Mouse (Mus musculus): Measurements from ENCODE around the gene Acox3. TPM values are rescaled to one million over a fixed set of nuclear protein-coding genes. Genes with fewer than 3 reads are reported as not detected.

Acox3 gene
- polyA plus RNA-seq, 1 experiment from 2014 or later = 14.2 TPM

GRCm38 (mm10) chr5:35605355-35605754, 22.5 kb downstream of the Acox3 start:
- H3K4me1 ChIP-seq (replicated peaks) = peaks cover 33% of the 10 kb centered on the region
- 84% methylated on average over 7 of the region's 7 CpGs for WGBS
- H3K4me3 ChIP-seq = no peak overlapping the region
- no peaks in the 10 kb centered on the region for H3K9me3 ChIP-seq
- DNase-seq (ENCODE audit: low spot score) = no peak
- no peaks in the 10 kb centered on the region for H3K27me3 ChIP-seq (ENCODE audit: insufficient read depth, poor library complexity, severe bottlenecking)
- H3K27ac ChIP-seq = no peak overlapping the region
- peaks cover 30% of the 10 kb centered on the region for H3K36me3 ChIP-seq

- DNase-seq (ENCODE audit: low spot score) = no peak
- Histone ChIP-seq H3K36me3 (peaks cover 17% of the 10 kb centered on the region), H3K4me3 (no peak overlapping the region), H3K27ac (no peak overlapping the region), H3K27me3 (ENCODE audit: insufficient read depth, poor library complexity, severe bottlenecking) (no peaks in the 10 kb centered on the region), H3K4me1 (replicated peaks) (peaks cover 38% of the 10 kb centered on the region), H3K9me3 (no peaks in the 10 kb centered on the region)
- WGBS = 84% methylated on average over 7 of the region's 7 CpGs
These were observed 24.0 kb downstream of the Acox3 start for GRCm38 (mm10) chr5:35606800-35607199.

DNA sequence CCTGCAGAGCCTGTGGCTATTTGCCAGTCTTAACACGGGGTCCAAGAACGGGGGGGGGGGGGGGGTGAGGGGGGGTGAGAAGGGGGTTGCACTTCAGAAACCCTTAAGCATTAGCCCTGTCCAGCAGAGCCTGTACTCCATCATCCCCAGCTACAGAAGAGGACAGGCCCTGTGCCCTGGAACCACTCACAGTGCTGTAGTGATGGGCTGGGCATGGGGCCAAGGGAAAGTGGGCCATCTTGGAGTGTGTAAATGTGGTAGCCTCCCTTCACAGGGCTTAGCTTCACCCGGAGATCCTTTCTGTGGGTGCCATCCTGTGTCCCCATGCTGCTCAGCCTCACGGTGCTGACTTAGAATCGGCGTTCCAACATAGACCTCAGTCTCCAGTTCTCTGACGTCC, 24.9 kb downstream of the Acox3 start:
- H3K36me3 ChIP-seq = peaks cover 10% of the 10 kb centered on the region
- H3K4me3 ChIP-seq = no peak overlapping the region
- H3K27me3 ChIP-seq (ENCODE audit: insufficient read depth, poor library complexity, severe bottlenecking) = no peaks in the 10 kb centered on the region
- peak overlapping the region; percentile 81; the same call in 1 of the 2 replicates for H3K27ac ChIP-seq
- H3K4me1 ChIP-seq (replicated peaks) = peaks cover 38% of the 10 kb centered on the region
- no peaks in the 10 kb centered on the region for H3K9me3 ChIP-seq
- 71% methylated on average over 7 of the region's 7 CpGs for WGBS
- DNase-seq (ENCODE audit: low spot score) = no peak

GRCm38 (mm10) chr5:35608559-35608958, 25.7 kb downstream of the Acox3 start:
- no peak for DNase-seq (ENCODE audit: low spot score)

DNA sequence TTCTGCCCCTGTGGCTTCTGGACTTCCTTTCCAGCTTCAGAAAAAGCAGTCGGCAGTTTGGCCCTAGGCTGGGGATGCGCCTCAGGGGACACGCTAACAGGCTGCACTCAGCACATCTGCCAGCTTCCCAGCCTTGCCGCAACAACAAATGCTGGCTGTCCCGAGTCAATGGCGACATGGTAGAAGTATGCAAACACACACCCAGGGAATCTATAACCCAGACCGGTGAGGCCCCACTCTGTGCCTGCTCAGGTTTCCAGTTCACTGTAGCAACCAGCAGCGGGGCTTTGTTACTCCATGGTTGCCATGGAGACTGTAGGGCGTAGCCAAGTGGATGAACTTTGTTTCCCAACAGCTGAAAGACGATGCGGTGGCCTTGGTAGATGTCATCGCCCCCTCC, 26.5 kb downstream of the Acox3 start:
- 0 out of 2 replicates have a peak, but pooled peaks cover 4% of the 10 kb centered on the region for H3K36me3 ChIP-seq
- peak overlapping the region; percentile 81 for H3K27ac ChIP-seq
- WGBS = 5% methylated on average over 12 of the region's 12 CpGs
- DNase-seq (ENCODE audit: low spot score) = peak; percentile 85
- peaks cover 38% of the 10 kb centered on the region for H3K4me1 ChIP-seq (replicated peaks)
- H3K9me3 ChIP-seq = no peaks in the 10 kb centered on the region
- H3K27me3 ChIP-seq (ENCODE audit: insufficient read depth, poor library complexity, severe bottlenecking) = no peaks in the 10 kb centered on the region
- peak overlapping the region; percentile 27 for H3K4me3 ChIP-seq

More at GRCm38 (mm10) chr5:35608559-35608958, 25.7 kb downstream of the Acox3 start:
- WGBS = 80% methylated on average over 5 of the region's 5 CpGs
- Histone ChIP-seq H3K9me3 (no peaks in the 10 kb centered on the region), H3K36me3 (0 out of 2 replicates have a peak, but pooled peaks cover 4% of the 10 kb centered on the region), H3K4me3 (no peak overlapping the region), H3K27ac (peak overlapping the region; percentile 81), H3K4me1 (replicated peaks) (peaks cover 38% of the 10 kb centered on the region), H3K27me3 (ENCODE audit: insufficient read depth, poor library complexity, severe bottlenecking) (no peaks in the 10 kb centered on the region)

DNA sequence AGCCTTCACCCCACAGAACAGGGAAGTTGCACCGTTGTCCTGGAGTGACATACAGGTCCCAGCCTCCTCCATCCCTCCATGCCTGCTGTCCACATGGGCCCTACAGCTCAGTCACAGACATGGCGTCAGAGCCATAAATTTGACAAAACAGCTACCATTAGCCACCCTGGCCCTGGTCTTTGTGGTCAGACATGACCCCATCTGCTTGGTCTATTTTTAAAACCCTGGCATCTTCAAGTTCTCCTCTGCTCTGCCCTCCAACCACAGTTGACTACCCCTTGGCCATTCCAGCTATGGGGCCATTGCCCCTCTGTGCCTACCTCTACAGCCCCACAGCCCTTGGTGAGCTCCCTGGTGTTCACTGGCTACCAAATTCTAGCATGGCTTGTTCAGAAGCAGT, 27.1 kb downstream of the Acox3 start:
- Histone ChIP-seq H3K36me3 (0 out of 2 replicates have a peak, but pooled peaks cover 4% of the 10 kb centered on the region), H3K27me3 (ENCODE audit: insufficient read depth, poor library complexity, severe bottlenecking) (no peaks in the 10 kb centered on the region), H3K27ac (peak overlapping the region; percentile 81), H3K4me1 (replicated peaks) (peaks cover 38% of the 10 kb centered on the region), H3K9me3 (no peaks in the 10 kb centered on the region), H3K4me3 (0 out of 2 replicates have a peak overlapping the region, but pooled peaks have one; percentile 27)
- DNase-seq (ENCODE audit: low spot score) = no peak
- WGBS = 67% methylated on average over 2 of the region's 2 CpGs

DNA sequence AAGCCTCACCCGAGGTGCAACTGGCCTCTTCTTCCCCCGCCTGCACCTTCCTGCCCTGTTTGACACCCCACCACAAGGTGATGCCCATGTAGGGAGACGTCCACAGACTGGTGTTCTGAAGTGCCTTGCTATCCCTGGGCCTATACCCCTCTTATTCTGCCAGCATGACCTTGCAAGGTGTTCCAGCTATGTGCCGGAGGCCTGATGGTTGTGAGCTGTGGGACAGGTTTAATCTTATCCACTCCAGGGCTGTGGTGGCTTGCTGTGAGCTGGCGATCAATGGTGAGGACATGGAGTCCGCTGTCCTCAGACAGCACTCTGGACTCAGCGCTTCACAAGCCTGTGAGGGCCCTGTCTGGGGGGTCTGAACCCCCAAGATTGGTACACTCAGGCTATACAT, 27.5 kb downstream of the Acox3 start:
- Histone ChIP-seq H3K27ac (peak overlapping the region; percentile 81), H3K9me3 (no peaks in the 10 kb centered on the region), H3K36me3 (0 out of 2 replicates have a peak, but pooled peaks cover 4% of the 10 kb centered on the region), H3K27me3 (ENCODE audit: insufficient read depth, poor library complexity, severe bottlenecking) (no peaks in the 10 kb centered on the region), H3K4me1 (replicated peaks) (peaks cover 38% of the 10 kb centered on the region), H3K4me3 (no peak overlapping the region)
- no peak for DNase-seq (ENCODE audit: low spot score)
- WGBS = 95% methylated on average over 7 of the region's 7 CpGs

DNA sequence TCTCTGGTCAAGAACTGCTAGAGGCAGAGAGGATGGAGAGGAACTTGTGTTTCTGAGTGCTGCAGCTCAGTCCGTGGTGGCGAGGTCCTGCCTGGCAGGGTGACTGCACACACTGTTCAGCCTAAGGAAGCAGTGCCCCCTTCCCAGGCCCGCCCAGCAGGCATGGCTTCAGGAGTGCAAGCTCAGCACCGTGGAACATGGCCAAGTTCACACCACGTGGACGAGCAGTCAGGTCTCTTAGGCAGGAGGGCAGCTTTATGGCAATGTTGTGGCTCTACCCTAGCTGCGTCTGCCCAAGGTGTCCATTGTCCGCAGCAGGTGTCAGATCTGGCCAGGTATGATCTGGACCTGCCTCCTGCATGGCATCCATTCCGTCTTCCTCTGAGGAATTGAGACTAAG, 28.3 kb downstream of the Acox3 start:
- Histone ChIP-seq H3K27ac (0 out of 2 replicates have a peak overlapping the region, but pooled peaks have one; percentile 81), H3K4me1 (replicated peaks) (peaks cover 39% of the 10 kb centered on the region), H3K9me3 (no peaks in the 10 kb centered on the region), H3K36me3 (0 out of 2 replicates have a peak, but pooled peaks cover 4% of the 10 kb centered on the region), H3K27me3 (ENCODE audit: insufficient read depth, poor library complexity, severe bottlenecking) (no peaks in the 10 kb centered on the region), H3K4me3 (no peak overlapping the region)
- WGBS = 87% methylated on average over 9 of the region's 9 CpGs
- DNase-seq (ENCODE audit: low spot score) = no peak

GRCm38 (mm10) chr5:35611900-35612299, 29.1 kb downstream of the Acox3 start:
- 0 out of 2 replicates have a peak overlapping the region, but pooled peaks have one; percentile 9 for H3K27ac ChIP-seq
- H3K27me3 ChIP-seq (ENCODE audit: insufficient read depth, poor library complexity, severe bottlenecking) = no peaks in the 10 kb centered on the region
- H3K9me3 ChIP-seq = no peaks in the 10 kb centered on the region
- H3K36me3 ChIP-seq = 0 out of 2 replicates have a peak, but pooled peaks cover 4% of the 10 kb centered on the region
- 86% methylated on average over 11 of the region's 11 CpGs for WGBS
- peaks cover 46% of the 10 kb centered on the region for H3K4me1 ChIP-seq (replicated peaks)
- DNase-seq (ENCODE audit: low spot score) = no peak
- H3K4me3 ChIP-seq = no peak overlapping the region

GRCm38 (mm10) chr5:35612722-35613121, 29.9 kb downstream of the Acox3 start:
- H3K27ac ChIP-seq = no peak overlapping the region
- no peak overlapping the region for H3K4me3 ChIP-seq
- WGBS = 92% methylated on average over 8 of the region's 8 CpGs
- H3K36me3 ChIP-seq = 0 out of 2 replicates have a peak, but pooled peaks cover 4% of the 10 kb centered on the region
- H3K4me1 ChIP-seq (replicated peaks) = peaks cover 48% of the 10 kb centered on the region
- no peaks in the 10 kb centered on the region for H3K27me3 ChIP-seq (ENCODE audit: insufficient read depth, poor library complexity, severe bottlenecking)
- no peaks in the 10 kb centered on the region for H3K9me3 ChIP-seq
- DNase-seq (ENCODE audit: low spot score) = no peak

DNA sequence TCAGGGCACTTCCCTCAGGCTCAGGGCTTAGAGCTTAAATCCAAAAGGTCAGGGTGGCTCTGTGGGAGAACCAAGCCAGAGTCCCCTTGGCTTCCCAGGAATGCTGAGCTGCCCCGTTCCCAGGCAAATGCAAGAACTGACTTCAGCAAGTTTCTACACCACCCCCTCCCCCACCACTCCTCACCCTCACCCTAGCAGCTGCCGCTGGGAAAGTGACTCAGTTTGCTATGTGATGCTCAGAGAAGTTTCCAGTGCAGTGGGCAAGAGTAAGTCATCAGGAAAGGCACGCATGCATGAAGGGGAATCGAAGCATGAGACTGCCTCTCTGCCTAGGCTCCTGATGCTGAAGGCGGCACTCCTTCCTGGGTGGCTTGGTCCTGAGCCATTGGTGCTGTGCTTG, 34.1 kb downstream of the Acox3 start:
- H3K27ac ChIP-seq = peak overlapping the region; percentile 31; the same call in 1 of the 2 replicates
- 0 out of 2 replicates have a peak, but pooled peaks cover 2% of the 10 kb centered on the region for H3K36me3 ChIP-seq
- peak; percentile 19 for DNase-seq (ENCODE audit: low spot score)
- H3K9me3 ChIP-seq = no peaks in the 10 kb centered on the region
- 48% methylated on average over 5 of the region's 5 CpGs for WGBS
- H3K4me3 ChIP-seq = no peak overlapping the region
- H3K4me1 ChIP-seq (replicated peaks) = peaks cover 41% of the 10 kb centered on the region
- H3K27me3 ChIP-seq (ENCODE audit: insufficient read depth, poor library complexity, severe bottlenecking) = no peaks in the 10 kb centered on the region

- WGBS = 37% methylated on average over 4 of the region's 4 CpGs
- Histone ChIP-seq H3K27ac (peak overlapping the region; percentile 42), H3K9me3 (no peaks in the 10 kb centered on the region), H3K4me3 (no peak overlapping the region), H3K4me1 (replicated peaks) (peaks cover 41% of the 10 kb centered on the region), H3K27me3 (ENCODE audit: insufficient read depth, poor library complexity, severe bottlenecking) (no peaks in the 10 kb centered on the region), H3K36me3 (no peaks in the 10 kb centered on the region)
- DNase-seq (ENCODE audit: low spot score) = peak; percentile 34
These were observed 38.3 kb downstream of the Acox3 start for GRCm38 (mm10) chr5:35621114-35621513.

- DNase-seq (ENCODE audit: low spot score) = no peak
- Histone ChIP-seq H3K27me3 (ENCODE audit: insufficient read depth, poor library complexity, severe bottlenecking) (no peaks in the 10 kb centered on the region), H3K9me3 (no peaks in the 10 kb centered on the region), H3K4me1 (replicated peaks) (peaks cover 21% of the 10 kb centered on the region), H3K36me3 (no peaks in the 10 kb centered on the region), H3K27ac (no peak overlapping the region), H3K4me3 (no peak overlapping the region)
These were observed 41.0 kb downstream of the Acox3 start for GRCm38 (mm10) chr5:35623831-35624230.
